Mouse (Mus musculus) neutrophil, adult 59 days (primary cell): ENCODE measurements around the gene Nkx2-1. TPM values are rescaled to one million over a fixed set of nuclear protein-coding genes. Genes with fewer than 3 reads are reported as not detected.

ENCODE experiments used
- total RNA-seq, 2 experiments: library from RNA; stranded (reverse); gene quantifications; 1 replicate in 1 of 2; 2 replicates in 1 of 2; pipeline ENCODE4 v1.2.4; 2023

The Nkx2-1 gene
- not detected for total RNA-seq

DNA sequence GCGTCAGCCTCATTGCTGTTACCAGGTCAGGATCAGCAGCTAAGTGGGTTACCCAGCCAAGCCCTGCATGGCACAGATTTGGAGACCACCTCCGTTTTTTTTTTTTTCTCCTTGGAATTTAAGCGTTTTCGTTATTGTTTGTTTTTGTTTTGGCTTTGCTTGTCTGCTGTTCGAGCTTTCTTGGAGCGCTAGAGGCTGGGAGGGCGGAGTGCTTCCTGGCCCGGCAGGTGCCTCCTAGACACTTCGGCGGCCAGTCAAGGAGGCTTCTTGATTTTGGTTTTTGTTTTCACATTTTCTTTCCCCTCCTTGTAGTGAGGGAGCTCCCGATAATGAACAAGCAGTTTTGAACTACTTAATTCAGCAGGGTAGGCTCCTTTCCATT lies at the start of gene Nkx2-1:
Gene Nkx2-1, minus strand, starts transcription at position 25 of the 382 bp plus-strand sequence.

Other genes with a start within 250 kb of the Nkx2-1 start
- gene Mbip, start 191.0 kb downstream of the Nkx2-1 start, total RNA-seq: 10 to 100 TPM; 17.0 to 24.3 TPM
- not detected for gene Nkx2-9, start 76.4 kb upstream of the Nkx2-1 start, total RNA-seq
- gene Pax9, start 154.9 kb upstream of the Nkx2-1 start, total RNA-seq: not detected